In genomic region chr1:84934151-84934502, GRCm38 (mm10) we compare ENCODE assay signal across 8 mouse cellular contexts. TPM values are rescaled to one million over a fixed set of nuclear protein-coding genes. Genes with fewer than 3 reads are reported as not detected.
A peak's percentile ranks its signal among the peaks of the same experiment; 100 is the strongest.
DNase-seq lines count a peak whose midpoint lies in the region; ATAC-seq and TF ChIP-seq lines count a peak whose summit lies in the region.

No protein-coding gene starts in this region.

- DNase-seq in kidney, adult 18-20 months: no peak
- peak; percentile 80 for DNase-seq in brain, embryonic 14.5 days (ENCODE audit: low read depth)
- DNase-seq in midbrain, embryonic 10.5 days (ENCODE audit: low spot score): no peak

- no peaks in the 10 kb centered on the region for H3K4me1 ChIP-seq in kidney, embryonic 16.5 days (ENCODE audit: insufficient read depth, low read length)
- peaks cover 9% of the 10 kb centered on the region for H3K4me1 ChIP-seq in forebrain, embryonic 16.5 days (replicated peaks; ENCODE audit: control insufficient read depth, insufficient read depth, low read length)
- H3K4me1 ChIP-seq in midbrain, embryonic 10.5 days: peaks cover 4% of the 10 kb centered on the region

- H3K27me3 ChIP-seq in kidney, embryonic 16.5 days (ENCODE audit: insufficient read depth, low read length): peaks cover 22% of the 10 kb centered on the region
- H3K27me3 ChIP-seq in forebrain, embryonic 16.5 days (replicated peaks; ENCODE audit: control insufficient read depth, insufficient read depth, low read length): no peaks in the 10 kb centered on the region
- peaks cover 25% of the 10 kb centered on the region for H3K27me3 ChIP-seq in midbrain, embryonic 10.5 days (ENCODE audit: low read depth, poor library complexity, severe bottlenecking)

- WGBS in kidney, embryonic 16.5 days: 1% methylated on average over 12 of the region's 12 CpGs
- WGBS in forebrain, embryonic 16.5 days: under 1% methylated on average over 12 of the region's 12 CpGs
- 1% methylated on average over 12 of the region's 12 CpGs for WGBS in midbrain, embryonic 10.5 days

- ATAC-seq in kidney, embryonic 16.5 days (ENCODE audit: low FRiP score, low TSS enrichment): peak; percentile 44; the same call in 1 of the 2 replicates
- no peak; the same call in none of the 2 replicates for ATAC-seq in forebrain, embryonic 16.5 days
- ATAC-seq in erythroid progenitor cell, adult 5-6 weeks (replicated peaks; ENCODE audit: low FRiP score, poor library complexity, severe bottlenecking): no peak
- no peak for ATAC-seq in megakaryocyte-erythroid progenitor cell, adult 5-6 weeks (replicated peaks; ENCODE audit: low FRiP score, low TSS enrichment, poor library complexity, severe bottlenecking)
- no peak for ATAC-seq in CD4-positive, CD25-positive, alpha-beta regulatory T cell, adult 4 months

- H3K9ac ChIP-seq in kidney, embryonic 16.5 days (replicated peaks; ENCODE audit: low read length): peak overlapping the region; percentile 60; the same call in 1 of the 2 replicates
- peak overlapping the region; percentile 88 for H3K9ac ChIP-seq in forebrain, embryonic 16.5 days (replicated peaks; ENCODE audit: low read depth, low read length)

- H3K9me3 ChIP-seq in kidney, embryonic 16.5 days (ENCODE audit: low read length): no peaks in the 10 kb centered on the region
- no peaks in the 10 kb centered on the region for H3K9me3 ChIP-seq in forebrain, embryonic 16.5 days (ENCODE audit: control insufficient read depth, low read length)
- H3K9me3 ChIP-seq in midbrain, embryonic 10.5 days (replicated peaks): no peaks in the 10 kb centered on the region

- peak overlapping the region; percentile 61 for H3K4me3 ChIP-seq in kidney, embryonic 16.5 days (ENCODE audit: low read length)
- peak overlapping the region; percentile 84 for H3K4me3 ChIP-seq in forebrain, embryonic 16.5 days (replicated peaks; ENCODE audit: low read length)
- H3K4me3 ChIP-seq in midbrain, embryonic 10.5 days: peak overlapping the region; percentile 65

- H3K27ac ChIP-seq in kidney, embryonic 16.5 days (ENCODE audit: low read length): no peak overlapping the region
- H3K27ac ChIP-seq in forebrain, embryonic 16.5 days (ENCODE audit: low read length): peak overlapping the region; percentile 94
- H3K27ac ChIP-seq in midbrain, embryonic 10.5 days (replicated peaks): peak overlapping the region; percentile 91

- no peak for TF ChIP-seq POLR2A in brain, embryonic 14.5 days (IDR thresholded peaks at IDR 0.05; ENCODE audit: borderline replicate concordance, extremely low read depth, insufficient read depth, insufficient read length, poor library complexity, severe bottlenecking)

- H3K36me3 ChIP-seq in kidney, embryonic 16.5 days (ENCODE audit: insufficient read depth, low read length): no peaks in the 10 kb centered on the region
- H3K36me3 ChIP-seq in forebrain, embryonic 16.5 days (ENCODE audit: control insufficient read depth, insufficient read depth): no peaks in the 10 kb centered on the region
- H3K36me3 ChIP-seq in midbrain, embryonic 10.5 days: peaks cover 2% of the 10 kb centered on the region; the same call in 1 of the 2 replicates

- peak overlapping the region; percentile 96 for H3K4me2 ChIP-seq in kidney, embryonic 16.5 days (replicated peaks; ENCODE audit: low read depth, low read length)
- peak overlapping the region; percentile 75 for H3K4me2 ChIP-seq in forebrain, embryonic 16.5 days (ENCODE audit: low read length)

- TF ChIP-seq CTCF in brain, embryonic 14.5 days (IDR thresholded peaks at IDR 0.05; ENCODE audit: borderline replicate concordance, extremely low read depth, insufficient read depth, insufficient read length): no peak

RNA-seq across cellular contexts. Expression of gene Slc16a14, which starts 0.8 kb away (rescaled TPM):
- 0.19 and 0.35 TPM in 2 replicates for polyA plus RNA-seq in kidney, embryonic 16.5 days (2015; fragmentation: Nextera tagmentation; extraction: Ambion mirVana)
- 8.8 and 10.9 TPM in 2 replicates for polyA plus RNA-seq in brain, embryonic 14.5 days (2012; rRNA removed)
- 8.1 and 10.7 TPM in 2 replicates for polyA plus RNA-seq in forebrain, embryonic 16.5 days (2015; fragmentation: Nextera tagmentation; extraction: Ambion mirVana)
- polyA plus RNA-seq in midbrain, embryonic 10.5 days (2016; fragmentation: Nextera tagmentation; extraction: Ambion mirVana): 2.6 and 7.6 TPM in 2 replicates
- total RNA-seq in erythroid progenitor cell, adult 5-6 weeks (2015; ENCODE audit: low replicate concordance): not detected in 2 replicates
- 0.13 TPM in 1 of 2 replicates, not detected in the other for total RNA-seq in erythroid progenitor cell, adult 5-6 weeks (2017; ENCODE audit: low replicate concordance)
- total RNA-seq in megakaryocyte-erythroid progenitor cell, adult 5-6 weeks (2014; fragmentation: Nextera tagmentation): not detected in 2 replicates
- not detected in 2 replicates for total RNA-seq in megakaryocyte-erythroid progenitor cell, adult 5-6 weeks (2017)
- not detected for polyA plus RNA-seq in CD4-positive, CD25-positive, alpha-beta regulatory T cell, adult 4 months (2017; shearing (Covaris generic))
